Mouse (Mus musculus) midbrain, embryonic 10.5 days (tissue): ENCODE measurements around the gene Hipk2. TPM values are rescaled to one million over a fixed set of nuclear protein-coding genes. Genes with fewer than 3 reads are reported as not detected.
A peak's percentile ranks its signal among the peaks of the same experiment; 100 is the strongest.

Source experiments
- DNase-seq: peaks from one replicate; pipeline ENCODE4 v3.0.0-alpha.2; 2017; ENCODE audit warnings: low spot score
- H3K27ac ChIP-seq: fragments of 300-500 bp; sonication (generic); replicated peaks from 2 replicates; pipeline ENCODE4 v1.5.1; 2016; ENCODE audit warnings: mild to moderate bottlenecking
- H3K27me3 ChIP-seq: fragments of 300-500 bp; sonication (generic); 2 replicates; pipeline ENCODE4 v1.6.1; 2016; ENCODE audit warnings: low read depth, mild to moderate bottlenecking; ENCODE audit not compliant: poor library complexity, severe bottlenecking
- H3K36me3 ChIP-seq: fragments of 300-500 bp; sonication (generic); 2 replicates; pipeline ENCODE4 v1.6.1; 2016; ENCODE audit warnings: mild to moderate bottlenecking, moderate library complexity
- H3K4me1 ChIP-seq: fragments of 300-500 bp; sonication (generic); 2 replicates; pipeline ENCODE4 v1.6.1; 2016
- H3K4me3 ChIP-seq: fragments of 300-500 bp; sonication (generic); 2 replicates; pipeline ENCODE4 v1.5.1; 2016; ENCODE audit warnings: mild to moderate bottlenecking, moderate library complexity
- H3K9me3 ChIP-seq: fragments of 300-500 bp; sonication (generic); replicated peaks from 2 replicates; pipeline ENCODE4 v1.6.1; 2016; ENCODE audit warnings: mild to moderate bottlenecking
- WGBS: fragments of 180-500 bp; shearing (Covaris S2); methylation state at CpG from one replicate; pipeline ENCODE4 v1.1.7; 2016; 5-methylcytosine and 5-hydroxymethylcytosine counted together
- polyA plus RNA-seq: library from polyadenylated mRNA; unstranded; fragments of >200 nt; fragmentation: Nextera tagmentation; extraction: Ambion mirVana; gene quantifications from 2 replicates; pipeline ENCODE4 v1.2.1, GENCODE M21; 2016

The Hipk2 gene
- polyA plus RNA-seq, 1 experiment from 2014 or later = 25.9 TPM

- Histone ChIP-seq H3K4me1 (peaks cover 27% of the 10 kb centered on the region), H3K9me3 (no peaks in the 10 kb centered on the region), H3K27me3 (no peaks in the 10 kb centered on the region), H3K27ac (no peak overlapping the region), H3K36me3 (peaks cover 4% of the 10 kb centered on the region; the same call in 1 of the 2 replicates), H3K4me3 (no peak overlapping the region)
- 90% methylated on average over 2 of the region's 2 CpGs for WGBS
- DNase-seq = no peak
These were observed 24.2 kb downstream of the Hipk2 start for GRCm38 (mm10) chr6:38851740-38852139.

DNA sequence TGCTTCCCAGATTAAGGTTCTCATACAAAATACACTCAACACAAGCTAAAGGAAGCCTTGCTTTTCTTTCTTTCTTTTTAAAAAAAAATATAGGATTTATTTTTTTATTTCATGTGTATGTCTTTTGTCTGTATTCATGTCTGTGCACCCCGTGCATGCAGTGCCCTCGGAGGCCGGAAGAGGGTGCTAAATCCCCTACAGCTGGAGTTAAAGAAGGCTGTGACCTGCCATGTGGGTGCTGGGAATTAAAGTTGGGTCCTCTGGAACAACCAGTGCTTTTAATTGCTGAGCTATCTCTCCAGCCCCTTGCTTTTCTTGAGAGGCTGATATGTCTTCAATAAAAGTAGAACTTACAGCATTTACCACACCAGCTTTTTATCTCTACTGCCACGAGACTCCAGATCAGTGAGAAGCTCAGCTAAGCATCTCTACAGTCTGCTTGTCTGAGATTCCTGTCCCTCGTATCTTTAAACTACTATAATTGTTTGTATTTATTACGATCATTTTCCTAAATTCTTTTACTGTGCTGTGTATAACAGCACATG is 25.2 kb downstream of the Hipk2 start:
- Histone ChIP-seq H3K4me1 (peaks cover 37% of the 10 kb centered on the region), H3K36me3 (peaks cover 4% of the 10 kb centered on the region; the same call in 1 of the 2 replicates), H3K9me3 (no peaks in the 10 kb centered on the region), H3K27ac (no peak overlapping the region), H3K4me3 (no peak overlapping the region), H3K27me3 (no peaks in the 10 kb centered on the region)
- DNase-seq = peak; percentile 6
- WGBS = 93% methylated on average over 6 of the region's 6 CpGs

GRCm38 (mm10) chr6:38847958-38848910 is 27.7 kb downstream of the Hipk2 start:
- peaks cover 37% of the 10 kb centered on the region for H3K4me1 ChIP-seq
- no peaks in the 10 kb centered on the region for H3K9me3 ChIP-seq
- 87% methylated on average over 3 of the region's 3 CpGs for WGBS
- H3K36me3 ChIP-seq = peaks cover 6% of the 10 kb centered on the region; the same call in 1 of the 2 replicates
- H3K27ac ChIP-seq = no peak overlapping the region
- peak; percentile 8 for DNase-seq
- H3K4me3 ChIP-seq = no peak overlapping the region
- no peaks in the 10 kb centered on the region for H3K27me3 ChIP-seq

DNA sequence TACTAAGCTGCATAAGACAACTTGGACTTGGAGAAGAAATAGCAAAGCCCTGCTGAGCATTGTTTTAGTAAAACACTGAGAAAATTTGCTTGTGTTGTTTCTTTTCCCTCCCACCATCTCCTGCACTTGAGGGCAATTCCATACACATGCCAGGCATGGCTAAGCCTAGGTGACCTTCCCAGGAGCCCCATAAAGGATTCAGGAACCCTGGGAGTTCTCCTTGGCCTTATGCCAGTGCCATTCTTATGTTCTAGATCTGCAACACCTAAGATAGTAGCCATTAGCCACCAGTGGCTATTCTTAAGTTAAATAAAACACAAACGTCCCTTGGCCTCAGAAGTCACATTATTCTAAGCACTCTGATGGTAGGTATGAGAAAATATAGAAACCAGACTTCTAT is 28.5 kb downstream of the Hipk2 start:
- peaks cover 37% of the 10 kb centered on the region for H3K4me1 ChIP-seq
- no peak overlapping the region for H3K4me3 ChIP-seq
- no peak for DNase-seq
- H3K9me3 ChIP-seq = no peaks in the 10 kb centered on the region
- no peaks in the 10 kb centered on the region for H3K27me3 ChIP-seq
- 83% methylated on average over 1 of the region's 1 CpGs for WGBS
- H3K27ac ChIP-seq = no peak overlapping the region
- peaks cover 7% of the 10 kb centered on the region; the same call in 1 of the 2 replicates for H3K36me3 ChIP-seq

GRCm38 (mm10) chr6:38846330-38847195 is 29.4 kb downstream of the Hipk2 start:
- no peak overlapping the region for H3K4me3 ChIP-seq
- peaks cover 7% of the 10 kb centered on the region; the same call in 1 of the 2 replicates for H3K36me3 ChIP-seq
- 91% methylated on average over 6 of the region's 6 CpGs for WGBS
- no peaks in the 10 kb centered on the region for H3K9me3 ChIP-seq
- H3K4me1 ChIP-seq = peaks cover 37% of the 10 kb centered on the region
- no peaks in the 10 kb centered on the region for H3K27me3 ChIP-seq
- no peak for DNase-seq
- no peak overlapping the region for H3K27ac ChIP-seq

DNA sequence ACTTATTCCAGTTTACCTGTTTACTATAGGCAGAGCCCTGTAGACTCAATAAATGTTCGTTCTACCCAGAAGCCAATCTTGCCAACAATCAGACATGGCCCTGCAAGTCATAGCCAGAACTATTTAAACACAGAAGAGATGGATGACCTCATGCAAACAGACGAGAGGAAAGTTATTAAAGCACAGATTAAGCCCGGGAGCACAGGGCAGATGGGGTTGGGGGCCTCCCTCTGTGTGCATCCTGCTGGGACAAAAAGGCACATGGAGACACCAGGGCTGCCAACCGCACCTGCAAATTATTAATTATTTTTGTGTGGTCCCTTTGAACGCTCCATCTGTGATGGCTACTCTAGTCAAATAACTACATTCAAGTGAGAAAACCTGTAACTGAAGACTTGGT is 30.1 kb downstream of the Hipk2 start:
- no peak overlapping the region for H3K27ac ChIP-seq
- H3K36me3 ChIP-seq = 0 out of 2 replicates have a peak, but pooled peaks cover 3% of the 10 kb centered on the region
- no peak for DNase-seq
- no peaks in the 10 kb centered on the region for H3K9me3 ChIP-seq
- 80% methylated on average over 5 of the region's 5 CpGs for WGBS
- H3K4me3 ChIP-seq = no peak overlapping the region
- H3K27me3 ChIP-seq = no peaks in the 10 kb centered on the region
- H3K4me1 ChIP-seq = peaks cover 41% of the 10 kb centered on the region

DNA sequence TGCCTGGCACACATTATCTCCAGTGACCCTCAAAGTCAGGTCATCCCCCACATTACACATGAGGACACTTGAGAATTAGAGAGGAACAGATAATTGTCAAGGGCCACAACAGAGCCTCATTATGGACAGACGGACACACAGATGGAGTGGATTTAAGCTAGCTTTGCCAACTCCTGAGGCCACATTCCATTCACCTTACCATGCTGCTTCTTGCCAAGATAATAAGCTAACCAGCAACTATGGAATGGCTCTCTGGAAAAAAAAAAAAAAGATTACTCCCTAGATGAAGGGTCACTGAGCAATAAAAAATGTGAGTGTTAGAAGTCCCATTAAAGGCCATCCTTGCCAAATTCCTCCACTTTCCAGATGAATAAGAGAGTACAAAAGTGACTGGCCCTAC is 30.8 kb downstream of the Hipk2 start:
- Histone ChIP-seq H3K36me3 (0 out of 2 replicates have a peak, but pooled peaks cover 3% of the 10 kb centered on the region), H3K27me3 (no peaks in the 10 kb centered on the region), H3K27ac (no peak overlapping the region), H3K4me1 (peaks cover 47% of the 10 kb centered on the region), H3K4me3 (no peak overlapping the region), H3K9me3 (no peaks in the 10 kb centered on the region)
- WGBS = 53% methylated on average over 1 of the region's 1 CpGs
- no peak for DNase-seq

GRCm38 (mm10) chr6:38841551-38841950 is 34.4 kb downstream of the Hipk2 start:
- no peaks in the 10 kb centered on the region for H3K27me3 ChIP-seq
- no peak overlapping the region for H3K27ac ChIP-seq
- H3K36me3 ChIP-seq = peaks cover 27% of the 10 kb centered on the region
- no peak overlapping the region for H3K4me3 ChIP-seq
- peaks cover 41% of the 10 kb centered on the region for H3K4me1 ChIP-seq
- DNase-seq = no peak
- WGBS = 92% methylated on average over 3 of the region's 3 CpGs
- H3K9me3 ChIP-seq = no peaks in the 10 kb centered on the region

- no peak overlapping the region for H3K27ac ChIP-seq
- DNase-seq = no peak
- H3K36me3 ChIP-seq = peaks cover 27% of the 10 kb centered on the region
- no peak overlapping the region for H3K4me3 ChIP-seq
- no peaks in the 10 kb centered on the region for H3K27me3 ChIP-seq
- H3K9me3 ChIP-seq = no peaks in the 10 kb centered on the region
- WGBS = 83% methylated on average over 1 of the region's 1 CpGs
- H3K4me1 ChIP-seq = peaks cover 33% of the 10 kb centered on the region
These were observed 35.2 kb downstream of the Hipk2 start for GRCm38 (mm10) chr6:38840780-38841179.

DNA sequence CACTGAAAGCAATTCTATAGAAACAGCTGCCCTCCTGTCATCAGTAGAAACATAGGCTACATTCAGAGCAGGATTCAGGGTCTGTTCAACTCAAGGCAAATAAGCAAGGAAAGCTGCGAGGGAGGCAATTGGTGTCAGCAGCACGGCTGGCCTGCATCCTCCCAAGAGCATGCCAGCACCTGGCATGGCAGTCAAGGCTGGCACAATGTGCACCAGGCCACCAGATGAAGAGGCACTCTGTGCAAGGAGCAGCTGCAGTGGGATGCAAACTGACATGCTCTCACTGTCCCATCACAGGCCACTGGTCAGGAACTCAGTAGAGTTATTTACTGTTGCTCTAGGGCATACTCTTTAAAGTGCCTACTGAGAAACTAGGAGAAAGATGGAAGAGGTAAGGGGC is 35.6 kb downstream of the Hipk2 start:
- no peak overlapping the region for H3K27ac ChIP-seq
- H3K9me3 ChIP-seq = no peaks in the 10 kb centered on the region
- no peaks in the 10 kb centered on the region for H3K27me3 ChIP-seq
- H3K36me3 ChIP-seq = peaks cover 27% of the 10 kb centered on the region
- no peak overlapping the region for H3K4me3 ChIP-seq
- peaks cover 31% of the 10 kb centered on the region for H3K4me1 ChIP-seq
- WGBS = 97% methylated on average over 2 of the region's 2 CpGs
- DNase-seq = no peak

- Histone ChIP-seq H3K4me1 (peaks cover 26% of the 10 kb centered on the region), H3K27ac (no peak overlapping the region), H3K4me3 (no peak overlapping the region), H3K9me3 (no peaks in the 10 kb centered on the region), H3K36me3 (peaks cover 27% of the 10 kb centered on the region), H3K27me3 (no peaks in the 10 kb centered on the region)
- 82% methylated on average over 4 of the region's 4 CpGs for WGBS
- DNase-seq = no peak
These were observed 36.1 kb downstream of the Hipk2 start for GRCm38 (mm10) chr6:38839891-38840290.

GRCm38 (mm10) chr6:38838061-38838460 is 37.9 kb downstream of the Hipk2 start:
- H3K4me3 ChIP-seq = no peak overlapping the region
- H3K9me3 ChIP-seq = no peaks in the 10 kb centered on the region
- no peak for DNase-seq
- 77% methylated on average over 4 of the region's 4 CpGs for whole genome bisulfite sequencing
- H3K27ac ChIP-seq = 0 out of 2 replicates have a peak overlapping the region, but pooled peaks have one; percentile 38
- peaks cover 32% of the 10 kb centered on the region for H3K4me1 ChIP-seq
- no peaks in the 10 kb centered on the region for H3K27me3 ChIP-seq
- H3K36me3 ChIP-seq = peaks cover 24% of the 10 kb centered on the region
